Mouse (Mus musculus) spleen, adult 2 months (tissue): ENCODE data around the gene Cnot6.

Experiments
- CTCF ChIP-seq: fragments of 200-500 bp; IDR thresholded peaks from 2 replicates; pipeline ENCODE4 v1.5.1; 2011; ENCODE audit warnings: mild to moderate bottlenecking, inconsistent platforms; ENCODE audit not compliant: insufficient read depth, insufficient read length, insufficient replicate concordance; ENCODE audit errors: extremely low read depth
- POLR2A ChIP-seq: fragments of 200-500 bp; IDR thresholded peaks from 2 replicates; pipeline ENCODE4 v1.6.1; 2011; ENCODE audit warnings: low read depth, low read length, inconsistent platforms

GRCm38 (mm10) chr11:49650113-49650993, 62.2 kb downstream of the Cnot6 start:
- no peak for TF ChIP-seq CTCF
- no peak for TF ChIP-seq POLR2A
